Mouse (Mus musculus) gastrocnemius, adult 18-20 months (tissue): ENCODE results near the gene Rsbn1. TPM values are rescaled to one million over a fixed set of nuclear protein-coding genes. Genes with fewer than 3 reads are reported as not detected.

Experiments used
- DNase-seq: peaks from one replicate; pipeline ENCODE4 v3.0.0; 2021; ENCODE audit warnings: low spot score
- total RNA-seq, 2 experiments: library from RNA; stranded (reverse); gene quantifications; 2 replicates each; pipeline ENCODE4 v1.2.3; 2021

Gene Rsbn1
- total RNA-seq, 2 experiments from 2014 or later: 6.9 to 7.9 TPM

- no peak for DNase-seq
These were observed 31.1 kb downstream of the Rsbn1 start for GRCm38 (mm10) chr3:103944794-103945562.

- no peak for DNase-seq
These were observed 34.7 kb downstream of the Rsbn1 start for GRCm38 (mm10) chr3:103948666-103949065.

GRCm38 (mm10) chr3:103960622-103961021, 46.7 kb downstream of the Rsbn1 start:
- no peak for DNase-seq

GRCm38 (mm10) chr3:103967231-103967630, 53.3 kb downstream of the Rsbn1 start:
- no peak for DNase-seq

- peak; percentile 70 for DNase-seq
These were observed 54.2 kb downstream of the Rsbn1 start, which contains the start of gene Phtf1 for GRCm38 (mm10) chr3:103967861-103968691. Gene Phtf1 (plus strand): TSS chr3:103968110.

GRCm38 (mm10) chr3:103968701-103969100, 54.8 kb downstream of the Rsbn1 start:
- no peak for DNase-seq

- DNase-seq: no peak
These were observed 57.2 kb downstream of the Rsbn1 start for GRCm38 (mm10) chr3:103971157-103971556.

GRCm38 (mm10) chr3:103984556-103984955, 70.6 kb downstream of the Rsbn1 start:
- DNase-seq: no peak

GRCm38 (mm10) chr3:103985194-103985593, 71.3 kb downstream of the Rsbn1 start:
- DNase-seq: no peak

GRCm38 (mm10) chr3:103987831-103988432, 74.0 kb downstream of the Rsbn1 start:
- DNase-seq: no peak

- DNase-seq: no peak
These were observed 75.4 kb downstream of the Rsbn1 start for GRCm38 (mm10) chr3:103989352-103989751.

- no peak for DNase-seq
These were observed 77.4 kb downstream of the Rsbn1 start for GRCm38 (mm10) chr3:103991271-103991670.

- DNase-seq: no peak
These were observed 84.8 kb downstream of the Rsbn1 start for GRCm38 (mm10) chr3:103998724-103999123.

GRCm38 (mm10) chr3:104006896-104007466, 93.1 kb downstream of the Rsbn1 start:
- no peak for DNase-seq

GRCm38 (mm10) chr3:104007479-104007878, 93.6 kb downstream of the Rsbn1 start:
- DNase-seq: no peak

- no peak for DNase-seq
These were observed 96.2 kb downstream of the Rsbn1 start for GRCm38 (mm10) chr3:104009924-104010662.

- DNase-seq: no peak
These were observed 98.1 kb downstream of the Rsbn1 start for GRCm38 (mm10) chr3:104011972-104012371.
